Mouse (Mus musculus): ENCODE data around the gene Rpl6.
"Not testable (repeated sequence)": the region's sequence is repeated elsewhere in the genome, so short reads cannot be mapped to it uniquely, and the experiment has no call there.

Gene Rpl6

GRCm38 (mm10) chr5:121226406-121226805 is 22.1 kb downstream of the Rpl6 start:
- DNase-seq = no peak

- no peak for DNase-seq
Observed at GRCm38 (mm10) chr5:121226845-121227244, 22.6 kb downstream of the Rpl6 start.

- not testable (repeated sequence) for DNase-seq
Observed at GRCm38 (mm10) chr5:121227330-121227729, 23.0 kb downstream of the Rpl6 start.

DNA sequence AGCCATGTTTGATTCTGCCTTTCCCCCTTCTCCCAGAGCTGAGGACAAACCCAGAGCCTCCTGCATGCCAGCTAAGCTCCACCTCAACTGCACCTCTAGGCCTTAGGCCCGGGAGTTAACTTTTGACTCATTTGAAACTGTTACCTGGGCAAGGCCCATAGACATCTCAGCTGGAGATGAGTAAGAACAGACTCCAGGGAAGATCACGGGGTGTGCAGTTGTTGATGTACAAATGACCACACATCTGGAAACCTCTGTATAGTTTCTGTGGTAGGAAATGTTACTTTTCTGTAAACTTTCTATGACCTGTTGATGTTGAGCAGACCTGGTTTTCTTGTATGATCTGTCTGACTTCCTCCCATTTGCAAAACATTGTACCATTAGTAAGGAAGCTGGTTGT is 24.9 kb downstream of the Rpl6 start:
- DNase-seq = no peak

GRCm38 (mm10) chr5:121230811-121231210 is 26.5 kb downstream of the Rpl6 start:
- DNase-seq = no peak

DNA sequence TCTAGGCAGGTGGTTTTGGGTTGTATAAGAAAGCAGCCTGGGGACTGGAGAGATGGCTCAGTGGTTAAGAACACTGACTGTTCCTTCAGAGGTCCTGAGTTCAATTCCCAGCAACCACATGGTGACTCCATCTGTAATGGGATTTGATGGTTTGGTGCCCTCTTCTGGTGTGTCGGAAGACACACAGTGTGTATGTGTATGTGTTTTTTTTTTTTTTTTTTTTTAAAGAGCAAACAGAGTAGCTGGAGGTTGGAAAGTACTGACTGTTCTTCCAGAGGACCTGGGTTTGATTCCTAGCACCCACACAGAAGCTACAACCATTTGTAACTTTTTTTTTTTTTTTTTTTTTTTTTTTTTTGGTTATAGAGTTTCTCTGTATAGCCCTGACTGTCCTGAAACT is 28.5 kb downstream of the Rpl6 start:
- DNase-seq = no peak

GRCm38 (mm10) chr5:121233726-121234125 is 29.4 kb downstream of the Rpl6 start:
- DNase-seq = no peak

DNA sequence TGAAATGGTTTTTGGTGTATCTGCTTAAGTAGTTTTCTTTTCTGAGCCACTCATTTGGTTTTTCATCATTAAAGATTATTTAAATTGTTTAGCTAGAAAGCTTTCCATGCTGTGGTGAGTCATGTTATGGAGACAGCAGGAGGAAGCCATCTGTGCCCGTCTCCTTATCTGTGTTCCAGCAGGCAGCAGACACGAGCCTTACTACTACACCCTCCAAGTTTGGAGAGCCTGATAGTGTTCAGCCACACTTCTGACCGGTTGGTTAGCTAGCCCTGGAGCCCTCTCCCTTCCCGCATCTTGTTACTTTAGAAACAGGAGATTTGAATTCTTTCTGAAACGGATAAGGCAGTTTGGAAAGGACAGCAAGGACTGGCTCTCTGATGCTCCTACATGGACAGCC is 31.9 kb downstream of the Rpl6 start:
- no peak for DNase-seq

DNA sequence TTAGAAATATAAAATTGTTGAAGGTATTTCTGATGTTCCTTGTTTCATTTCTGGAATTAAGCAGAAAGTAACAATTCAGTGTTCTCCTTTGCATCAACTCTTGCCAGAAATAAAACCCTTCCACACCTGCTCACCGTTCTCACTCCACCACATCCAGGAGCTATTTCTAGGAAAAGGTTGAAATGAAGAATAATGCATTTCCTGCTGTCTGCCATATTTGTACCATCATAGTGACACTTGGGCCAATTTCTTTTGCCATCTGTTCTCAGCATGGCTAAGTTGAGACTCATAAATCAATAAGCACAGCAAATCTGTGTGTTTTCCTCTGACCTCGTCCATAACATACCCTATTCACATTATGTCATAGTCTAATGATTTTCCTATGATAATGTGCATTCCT is 33.9 kb downstream of the Rpl6 start:
- no peak for DNase-seq

GRCm38 (mm10) chr5:121239846-121240245 is 35.6 kb downstream of the Rpl6 start:
- DNase-seq = no peak

DNA sequence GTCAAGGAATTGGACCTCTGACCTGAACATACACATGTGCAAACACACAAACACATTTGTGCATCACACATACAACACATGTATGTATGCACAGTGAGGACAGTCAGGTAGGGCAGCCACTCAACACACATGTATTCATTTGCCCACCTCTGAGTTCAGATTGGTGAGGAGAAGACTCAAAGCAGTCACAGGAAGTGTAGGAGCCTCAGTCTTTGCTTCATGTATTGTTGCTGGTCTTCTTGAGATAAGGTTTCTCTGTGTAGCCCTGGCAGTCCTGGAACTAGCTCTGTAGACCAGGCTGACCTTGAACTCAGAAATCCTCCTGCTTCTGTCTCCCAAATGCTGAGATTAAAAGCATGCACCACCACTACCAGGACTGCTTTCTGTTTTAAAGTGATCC is 36.9 kb downstream of the Rpl6 start:
- DNase-seq = no peak

- no peak for DNase-seq
Observed at GRCm38 (mm10) chr5:121242261-121242660, 38.0 kb downstream of the Rpl6 start.

GRCm38 (mm10) chr5:121242701-121243100 is 38.4 kb downstream of the Rpl6 start:
- DNase-seq = no peak

DNA sequence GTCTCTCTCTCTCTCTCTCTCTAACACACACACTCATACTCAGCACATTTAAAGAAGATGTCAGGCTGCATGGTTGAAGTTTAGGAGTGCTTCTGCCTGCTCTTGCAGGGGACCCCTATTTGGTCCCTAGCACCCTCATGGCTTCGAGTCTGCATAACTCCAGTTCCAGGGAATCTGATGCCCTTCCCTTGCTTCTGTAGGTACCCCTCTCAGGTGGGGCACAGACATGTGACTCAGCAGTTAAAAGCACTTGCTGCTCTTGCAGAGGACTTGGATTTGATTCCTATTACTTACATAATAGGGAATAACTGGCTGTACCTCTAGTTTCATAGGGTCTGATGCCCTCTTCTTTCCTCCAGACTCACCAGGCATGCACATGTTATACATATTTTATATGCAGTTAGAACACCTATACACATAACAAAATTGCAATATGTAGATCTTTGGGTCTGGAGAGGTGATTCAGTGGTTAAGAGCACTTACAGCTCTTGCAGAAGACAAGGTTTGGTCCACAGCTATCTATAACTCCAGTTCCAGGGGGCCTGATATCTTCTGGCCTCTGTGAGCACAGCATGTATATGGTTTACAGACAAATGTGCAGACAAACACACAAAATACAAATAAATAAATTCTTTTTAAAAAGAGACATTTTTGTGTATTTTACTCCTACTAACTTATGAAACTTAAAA is 39.5 kb downstream of the Rpl6 start:
- no peak for DNase-seq

DNA sequence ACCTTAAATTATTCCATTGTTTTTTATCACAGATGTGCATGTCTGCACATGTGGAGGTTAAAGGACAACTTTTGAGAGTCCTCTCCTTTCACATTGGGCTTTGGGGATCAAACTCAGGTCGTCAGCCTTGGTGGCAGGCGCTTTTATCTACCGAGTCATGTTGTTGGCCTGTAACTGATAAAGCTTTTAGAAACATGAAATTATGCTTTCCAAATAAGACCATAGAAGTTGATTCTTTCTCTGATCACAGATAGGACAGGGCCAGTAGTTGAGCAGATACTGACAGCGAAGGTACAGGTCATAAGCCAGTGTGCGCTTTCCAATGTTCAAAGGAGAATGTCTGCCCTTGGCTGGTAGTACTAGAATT is 40.1 kb downstream of the Rpl6 start:
- DNase-seq = no peak

DNA sequence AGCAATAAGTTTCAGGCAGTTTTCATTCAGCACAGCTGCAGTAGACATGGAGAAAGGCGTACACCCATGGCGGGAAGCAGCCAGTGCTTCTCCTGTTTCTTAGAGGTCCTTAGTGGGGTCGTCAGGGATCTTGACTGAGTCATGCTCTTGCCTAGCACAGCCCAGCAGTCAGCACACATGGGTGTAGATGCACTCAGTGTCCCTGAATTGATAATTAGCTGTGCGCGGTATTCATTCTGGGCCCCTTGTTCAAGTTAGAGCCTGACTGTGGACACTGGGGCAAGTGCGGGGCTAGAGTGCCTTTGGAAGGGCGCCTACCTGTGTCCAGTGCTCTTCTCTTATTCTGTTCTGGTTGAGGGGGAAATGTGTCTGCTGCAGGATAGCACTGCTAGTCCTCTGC is 40.9 kb downstream of the Rpl6 start:
- no peak for DNase-seq

DNA sequence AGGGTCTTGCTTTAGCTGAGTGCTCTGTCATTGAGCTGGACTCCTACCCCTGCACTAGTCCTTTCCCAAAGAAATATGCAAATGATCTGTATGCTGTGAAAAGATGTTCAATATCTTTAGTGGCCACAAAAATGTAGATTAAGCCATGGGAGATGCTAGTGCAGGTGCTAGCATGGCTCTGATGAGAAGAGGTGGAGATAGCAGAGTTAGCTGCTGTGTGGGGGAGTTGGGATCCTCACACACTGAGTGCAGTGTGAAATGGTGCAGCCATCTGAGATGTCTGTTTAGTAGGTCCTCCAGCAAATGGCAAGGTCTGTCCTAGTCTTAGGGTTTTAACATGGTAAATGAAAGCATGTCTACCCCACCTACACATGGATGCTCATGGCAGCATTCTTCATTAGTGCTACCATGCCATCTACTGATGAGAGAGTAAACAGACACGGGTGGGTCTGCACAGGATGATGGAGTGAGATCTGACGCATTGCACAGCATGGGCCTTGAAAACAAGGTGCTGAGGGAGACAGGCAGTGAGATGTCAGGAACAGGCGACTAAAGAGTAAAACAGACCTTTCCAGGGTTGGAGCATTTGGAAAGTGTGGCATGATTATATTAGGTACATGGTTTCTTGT is 44.6 kb downstream of the Rpl6 start:
- DNase-seq = no peak

DNA sequence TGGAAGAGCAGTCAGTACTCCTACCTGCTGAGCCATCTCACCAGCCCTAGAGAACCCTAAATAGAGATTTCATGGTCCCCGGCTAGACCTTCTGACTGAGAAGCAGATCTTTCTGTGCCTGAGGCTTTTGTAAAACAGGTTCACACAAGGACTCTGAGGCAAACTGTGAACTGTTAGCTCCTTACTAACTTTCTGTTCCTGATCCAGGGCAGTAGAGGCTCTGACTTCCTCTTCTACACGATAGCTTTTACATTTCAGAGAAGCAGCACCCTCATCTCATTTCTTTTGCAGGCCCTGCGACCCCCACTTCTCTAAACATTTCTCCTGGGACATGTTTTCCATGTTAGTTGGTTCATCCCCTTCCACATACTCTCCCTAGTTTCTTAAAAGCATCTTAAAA is 45.4 kb downstream of the Rpl6 start:
- no peak for DNase-seq

- DNase-seq = peak; percentile 20
Observed at GRCm38 (mm10) chr5:121251813-121252212, 47.5 kb downstream of the Rpl6 start.

GRCm38 (mm10) chr5:121253816-121254497 is 49.7 kb downstream of the Rpl6 start:
- no peak for DNase-seq

DNA sequence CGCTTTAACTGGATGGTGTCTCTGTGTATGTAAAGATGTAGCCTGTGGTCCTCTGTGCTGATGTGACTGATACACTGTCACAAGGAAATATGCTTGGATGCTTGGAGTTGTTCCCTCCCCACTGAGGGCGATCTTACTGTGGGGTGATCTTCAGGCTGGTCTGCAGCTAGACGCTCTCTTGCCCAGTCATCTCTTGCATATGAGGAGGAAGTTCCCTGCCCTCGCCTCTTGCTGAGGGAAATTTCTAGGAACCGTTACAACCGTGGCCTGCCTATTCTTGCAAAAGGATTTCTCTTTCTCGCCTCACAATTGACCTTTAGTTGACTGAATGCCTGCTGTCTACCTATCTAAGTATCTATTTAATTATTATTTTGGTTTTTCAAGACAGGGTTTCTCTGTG is 50.7 kb downstream of the Rpl6 start:
- no peak for DNase-seq
